Mouse (Mus musculus): Measurements from ENCODE around the gene Rab43. TPM values are rescaled to one million over a fixed set of nuclear protein-coding genes. Genes with fewer than 3 reads are reported as not detected.

The Rab43 gene
- polyA plus RNA-seq, 1 experiment from 2014 or later: 18.6 TPM

DNA sequence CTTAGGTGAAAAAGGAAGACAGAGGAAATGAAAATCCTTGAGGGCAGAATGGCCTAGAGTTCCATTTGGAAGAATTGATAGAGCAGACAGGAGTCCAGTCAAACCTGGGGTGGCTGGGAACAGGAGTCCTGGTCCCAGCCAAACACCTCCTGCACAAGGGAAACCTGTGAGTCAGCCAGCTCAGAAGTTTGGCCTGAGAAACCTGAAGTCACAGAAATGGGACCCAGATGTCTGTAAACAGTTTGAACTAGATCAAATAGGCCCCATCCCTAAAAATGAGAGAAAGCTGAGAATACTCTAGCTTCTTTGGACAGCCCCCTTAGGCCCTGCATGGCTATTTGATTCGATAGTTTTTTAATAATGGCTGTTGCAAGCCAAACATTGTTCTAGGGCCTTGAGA lies 692 bp upstream of the Rab43 start:
- Histone ChIP-seq H3K9me3 (ENCODE audit: control insufficient read depth, low read length) (no peaks in the 10 kb centered on the region), H3K27ac (replicated peaks; ENCODE audit: low read depth, low read length) (peak overlapping the region; percentile 48; the same call in 1 of the 2 replicates), H3K36me3 (ENCODE audit: control insufficient read depth, insufficient read depth, low read length) (peaks cover 28% of the 10 kb centered on the region), H3K4me3 (ENCODE audit: low read depth, low read length) (peak overlapping the region; percentile 75; the same call in 1 of the 2 replicates), H3K4me2 (ENCODE audit: low read depth, low read length) (peak overlapping the region; percentile 91), H3K27me3 (replicated peaks; ENCODE audit: control insufficient read depth, insufficient read depth, low read length) (no peaks in the 10 kb centered on the region), H3K9ac (ENCODE audit: low read depth, low read length) (peak overlapping the region; percentile 79; the same call in 1 of the 2 replicates), H3K4me1 (ENCODE audit: control insufficient read depth, insufficient read depth, low read length) (peaks cover 15% of the 10 kb centered on the region)
- no peak for ATAC-seq (ENCODE audit: low read depth)
- DNase-seq (ENCODE audit: low spot score): no peak
- 59% methylated on average over 1 of the region's 1 CpGs for WGBS

DNA sequence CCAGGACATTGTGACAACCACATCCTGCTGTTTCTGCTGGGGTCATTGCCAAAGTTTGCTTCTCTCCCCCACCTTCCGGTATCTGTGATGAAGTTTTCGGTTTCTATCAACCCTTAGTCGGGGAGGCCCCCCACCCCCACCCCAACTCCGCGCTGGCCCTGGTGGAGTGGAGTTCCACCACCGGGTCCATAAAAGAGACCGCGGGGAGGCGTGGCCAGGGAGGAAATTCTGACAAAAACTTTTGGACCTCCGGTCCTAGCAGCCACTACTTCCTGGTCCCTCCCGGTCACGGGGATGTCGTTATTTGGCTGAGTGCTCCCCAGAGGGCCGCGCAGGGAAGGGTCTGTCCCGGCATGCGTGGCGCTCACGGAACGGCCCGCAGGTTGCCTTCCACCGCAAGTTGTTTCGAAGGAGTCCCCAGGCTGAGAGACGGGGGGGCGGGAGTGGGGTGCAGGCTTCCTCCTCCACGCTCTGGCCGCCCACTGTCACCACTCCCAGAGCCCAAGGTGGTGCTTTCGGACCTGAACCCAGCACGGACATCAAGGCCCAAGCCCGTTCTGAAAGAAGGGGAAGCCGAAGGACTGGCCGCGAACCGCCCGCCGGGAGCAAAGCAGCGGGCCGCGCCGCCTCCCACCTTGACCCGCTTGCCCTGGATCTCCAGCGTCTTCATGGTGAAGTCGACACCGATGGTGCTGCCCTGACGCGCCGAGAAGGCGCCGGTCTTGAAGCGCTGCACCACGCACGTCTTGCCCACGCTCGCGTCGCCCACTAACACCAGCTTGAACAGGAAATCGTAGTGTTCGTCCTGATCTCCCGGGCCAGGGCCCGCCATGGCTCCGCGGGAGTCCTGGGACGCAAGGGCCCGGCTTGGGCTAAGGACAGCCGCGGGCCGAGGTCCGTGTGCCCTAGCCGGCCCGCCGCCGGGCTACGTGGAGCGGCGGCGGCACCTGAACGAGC lies 973 bp downstream of the Rab43 start:
- H3K9ac ChIP-seq (ENCODE audit: low read depth, low read length): peak overlapping the region; percentile 79
- H3K27ac ChIP-seq (replicated peaks; ENCODE audit: low read depth, low read length): peak overlapping the region; percentile 71
- 1% methylated on average over 44 of the region's 77 CpGs for WGBS
- H3K36me3 ChIP-seq (ENCODE audit: control insufficient read depth, insufficient read depth, low read length): peaks cover 14% of the 10 kb centered on the region; the same call in 1 of the 2 replicates
- peaks cover 15% of the 10 kb centered on the region for H3K4me1 ChIP-seq (ENCODE audit: control insufficient read depth, insufficient read depth, low read length)
- H3K9me3 ChIP-seq (ENCODE audit: control insufficient read depth, low read length): no peaks in the 10 kb centered on the region
- H3K4me2 ChIP-seq (ENCODE audit: low read depth, low read length): peak overlapping the region; percentile 91
- DNase-seq (ENCODE audit: low spot score) (peak; percentile 40), ATAC-seq (ENCODE audit: low read depth) (peak; percentile 48)
- peak overlapping the region; percentile 75 for H3K4me3 ChIP-seq (ENCODE audit: low read depth, low read length)
- H3K27me3 ChIP-seq (replicated peaks; ENCODE audit: control insufficient read depth, insufficient read depth, low read length): no peaks in the 10 kb centered on the region

DNA sequence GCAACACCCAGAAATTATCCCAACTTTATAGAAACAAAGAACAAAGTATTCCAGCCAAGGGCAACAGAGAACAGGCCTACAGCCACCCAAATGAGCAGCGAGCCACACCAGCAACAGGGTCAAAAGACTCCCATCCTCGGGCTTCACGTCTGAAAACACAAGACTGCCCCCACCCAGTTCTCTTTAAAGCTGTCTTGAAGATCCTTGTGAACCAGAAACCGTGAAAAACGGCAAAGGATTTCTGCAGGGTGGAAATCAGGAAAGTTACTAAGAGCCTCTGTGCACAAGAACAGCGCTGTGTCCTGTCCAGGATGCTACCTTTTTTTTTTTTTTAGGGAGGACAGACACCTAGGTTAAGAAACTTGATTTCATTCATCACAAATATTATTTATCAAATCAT lies 1.7 kb downstream of the Rab43 start:
- Histone ChIP-seq H3K4me1 (ENCODE audit: control insufficient read depth, insufficient read depth, low read length) (peaks cover 15% of the 10 kb centered on the region), H3K27ac (replicated peaks; ENCODE audit: low read depth, low read length) (no peak overlapping the region), H3K27me3 (replicated peaks; ENCODE audit: control insufficient read depth, insufficient read depth, low read length) (no peaks in the 10 kb centered on the region), H3K4me3 (ENCODE audit: low read depth, low read length) (peak overlapping the region; percentile 75), H3K9me3 (ENCODE audit: control insufficient read depth, low read length) (no peaks in the 10 kb centered on the region), H3K4me2 (ENCODE audit: low read depth, low read length) (peak overlapping the region; percentile 91), H3K36me3 (ENCODE audit: control insufficient read depth, insufficient read depth, low read length) (peaks cover 14% of the 10 kb centered on the region; the same call in 1 of the 2 replicates), H3K9ac (ENCODE audit: low read depth, low read length) (peak overlapping the region; percentile 79)
- 42% methylated on average over 6 of the region's 6 CpGs for WGBS
- ATAC-seq (ENCODE audit: low read depth) (no peak), DNase-seq (ENCODE audit: low spot score) (no peak)

DNA sequence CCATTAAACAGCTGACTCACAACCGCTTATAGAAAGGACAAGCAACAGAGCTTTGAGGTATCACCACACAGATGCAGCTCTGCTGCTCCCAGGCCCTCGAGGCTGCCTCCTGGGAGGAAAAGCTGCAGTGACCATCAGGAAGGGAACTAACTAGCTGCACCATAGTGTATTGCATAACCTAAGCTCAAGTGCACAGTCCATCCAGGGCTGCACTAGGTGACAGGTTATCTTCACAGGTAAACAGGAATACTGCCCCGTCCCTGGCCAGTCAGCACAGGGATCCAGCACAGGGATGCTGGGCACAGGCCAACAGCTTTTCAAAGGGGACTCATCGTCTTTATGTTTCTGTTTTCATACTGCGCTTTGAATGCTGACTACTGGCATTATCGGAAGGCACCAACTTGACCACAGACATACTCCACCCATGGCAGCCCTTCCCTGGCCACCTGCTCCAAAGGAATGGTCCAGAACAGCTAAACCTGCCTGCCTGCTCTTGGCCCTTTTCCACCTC lies 2.3 kb downstream of the Rab43 start:
- Histone ChIP-seq H3K4me2 (ENCODE audit: low read depth, low read length) (peak overlapping the region; percentile 91; the same call in 1 of the 2 replicates), H3K4me3 (ENCODE audit: low read depth, low read length) (peak overlapping the region; percentile 75; the same call in 1 of the 2 replicates), H3K27me3 (replicated peaks; ENCODE audit: control insufficient read depth, insufficient read depth, low read length) (no peaks in the 10 kb centered on the region), H3K27ac (replicated peaks; ENCODE audit: low read depth, low read length) (no peak overlapping the region), H3K4me1 (ENCODE audit: control insufficient read depth, insufficient read depth, low read length) (peaks cover 15% of the 10 kb centered on the region), H3K9ac (ENCODE audit: low read depth, low read length) (no peak overlapping the region), H3K36me3 (ENCODE audit: control insufficient read depth, insufficient read depth, low read length) (peaks cover 11% of the 10 kb centered on the region), H3K9me3 (ENCODE audit: control insufficient read depth, low read length) (no peaks in the 10 kb centered on the region)
- ATAC-seq (ENCODE audit: low read depth): no peak
- WGBS: 78% methylated on average over 6 of the region's 6 CpGs
- no peak for DNase-seq (ENCODE audit: low spot score)

DNA sequence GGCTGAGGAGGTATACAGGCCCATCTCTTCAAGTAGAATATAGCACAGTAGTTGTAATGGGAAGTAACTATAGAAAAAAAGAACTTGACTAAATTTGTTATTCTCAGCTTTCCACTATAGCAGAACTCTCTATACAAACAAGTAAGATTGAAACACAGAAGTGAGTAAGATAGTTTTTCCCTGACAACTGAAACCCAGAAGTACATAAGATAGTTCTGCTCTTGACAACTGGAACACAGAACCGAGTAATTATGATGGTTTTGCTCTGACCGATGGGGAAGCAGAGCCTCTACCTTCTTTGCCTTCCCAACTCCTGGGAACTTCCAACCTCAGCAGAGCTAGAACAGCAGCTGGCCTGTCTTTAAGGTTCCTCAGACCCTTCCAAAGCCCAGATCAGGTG lies 2.8 kb downstream of the Rab43 start:
- Histone ChIP-seq H3K4me3 (ENCODE audit: low read depth, low read length) (no peak overlapping the region), H3K27me3 (replicated peaks; ENCODE audit: control insufficient read depth, insufficient read depth, low read length) (no peaks in the 10 kb centered on the region), H3K9ac (ENCODE audit: low read depth, low read length) (no peak overlapping the region), H3K27ac (replicated peaks; ENCODE audit: low read depth, low read length) (no peak overlapping the region), H3K4me1 (ENCODE audit: control insufficient read depth, insufficient read depth, low read length) (peaks cover 15% of the 10 kb centered on the region), H3K9me3 (ENCODE audit: control insufficient read depth, low read length) (no peaks in the 10 kb centered on the region), H3K4me2 (ENCODE audit: low read depth, low read length) (0 out of 2 replicates have a peak overlapping the region, but pooled peaks have one; percentile 91), H3K36me3 (ENCODE audit: control insufficient read depth, insufficient read depth, low read length) (peaks cover 11% of the 10 kb centered on the region)
- 88% methylated on average over 2 of the region's 2 CpGs for WGBS
- no peak for ATAC-seq (ENCODE audit: low read depth)
- no peak for DNase-seq (ENCODE audit: low spot score)

DNA sequence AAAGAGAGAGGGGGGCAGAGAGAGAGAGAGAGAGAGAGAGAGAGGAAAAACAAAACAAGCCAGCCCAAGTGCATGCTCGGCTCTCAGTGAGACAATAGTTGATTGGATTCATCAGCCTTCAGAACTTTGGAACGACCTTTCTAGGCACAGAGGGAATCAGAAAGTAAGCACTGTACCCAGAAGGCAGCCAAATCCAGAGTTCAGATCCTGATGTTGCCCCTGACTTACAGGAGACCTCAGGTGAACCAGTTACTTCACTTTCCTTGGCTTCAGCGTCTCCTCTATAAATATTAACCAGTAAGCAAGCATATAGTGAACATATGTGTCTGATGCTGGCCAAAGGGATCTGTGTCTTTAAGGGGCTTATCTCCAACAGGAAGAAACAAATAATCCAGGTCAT lies 3.4 kb downstream of the Rab43 start:
- DNase-seq (ENCODE audit: low spot score) (no peak), ATAC-seq (ENCODE audit: low read depth) (no peak)
- Histone ChIP-seq H3K4me2 (ENCODE audit: low read depth, low read length) (no peak overlapping the region), H3K4me3 (ENCODE audit: low read depth, low read length) (no peak overlapping the region), H3K27ac (replicated peaks; ENCODE audit: low read depth, low read length) (no peak overlapping the region), H3K4me1 (ENCODE audit: control insufficient read depth, insufficient read depth, low read length) (peaks cover 15% of the 10 kb centered on the region), H3K27me3 (replicated peaks; ENCODE audit: control insufficient read depth, insufficient read depth, low read length) (no peaks in the 10 kb centered on the region), H3K9ac (ENCODE audit: low read depth, low read length) (no peak overlapping the region), H3K9me3 (ENCODE audit: control insufficient read depth, low read length) (no peaks in the 10 kb centered on the region), H3K36me3 (ENCODE audit: control insufficient read depth, insufficient read depth, low read length) (peaks cover 6% of the 10 kb centered on the region)
- WGBS: 72% methylated on average over 3 of the region's 3 CpGs

DNA sequence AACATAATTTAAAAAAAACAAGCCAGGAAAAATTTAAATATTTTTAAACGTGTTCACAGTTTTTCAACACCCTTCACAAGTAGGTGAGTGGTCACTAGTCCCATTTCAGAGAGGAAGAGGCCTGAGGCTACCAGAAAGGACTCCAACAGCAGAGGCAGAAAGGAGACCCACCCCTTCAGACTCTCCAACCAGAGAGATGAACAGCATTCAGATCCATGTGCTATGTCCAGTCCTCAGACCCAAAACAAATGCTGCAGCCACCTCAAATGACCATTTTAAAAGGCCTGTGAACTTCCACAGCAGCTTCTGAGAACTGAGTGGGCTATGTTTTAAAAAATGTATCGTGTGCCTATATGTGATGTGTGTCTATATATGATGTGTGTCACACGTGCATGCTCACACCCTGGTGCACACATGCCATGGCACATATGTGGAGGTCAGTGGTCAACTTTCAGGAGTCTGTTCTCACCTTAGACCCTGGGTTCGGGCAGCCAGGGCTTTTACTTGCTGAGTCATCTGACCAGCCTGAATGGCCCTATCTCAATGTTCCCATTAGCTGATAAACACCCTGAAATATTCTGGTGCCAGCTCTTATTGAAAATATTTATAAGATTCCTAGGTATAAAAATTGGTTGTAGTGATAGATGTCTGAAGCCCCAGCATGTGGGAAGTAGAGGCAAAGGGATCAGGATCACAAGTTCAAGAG lies 4.1 kb downstream of the Rab43 start:
- Histone ChIP-seq H3K9ac (ENCODE audit: low read depth, low read length) (no peak overlapping the region), H3K27me3 (replicated peaks; ENCODE audit: control insufficient read depth, insufficient read depth, low read length) (no peaks in the 10 kb centered on the region), H3K4me1 (ENCODE audit: control insufficient read depth, insufficient read depth, low read length) (peaks cover 15% of the 10 kb centered on the region), H3K4me3 (ENCODE audit: low read depth, low read length) (no peak overlapping the region), H3K27ac (replicated peaks; ENCODE audit: low read depth, low read length) (no peak overlapping the region), H3K9me3 (ENCODE audit: control insufficient read depth, low read length) (no peaks in the 10 kb centered on the region), H3K4me2 (ENCODE audit: low read depth, low read length) (no peak overlapping the region), H3K36me3 (ENCODE audit: control insufficient read depth, insufficient read depth, low read length) (peaks cover 3% of the 10 kb centered on the region)
- DNase-seq (ENCODE audit: low spot score) (no peak), ATAC-seq (ENCODE audit: low read depth) (no peak)
- WGBS: 81% methylated on average over 4 of the region's 4 CpGs

DNA sequence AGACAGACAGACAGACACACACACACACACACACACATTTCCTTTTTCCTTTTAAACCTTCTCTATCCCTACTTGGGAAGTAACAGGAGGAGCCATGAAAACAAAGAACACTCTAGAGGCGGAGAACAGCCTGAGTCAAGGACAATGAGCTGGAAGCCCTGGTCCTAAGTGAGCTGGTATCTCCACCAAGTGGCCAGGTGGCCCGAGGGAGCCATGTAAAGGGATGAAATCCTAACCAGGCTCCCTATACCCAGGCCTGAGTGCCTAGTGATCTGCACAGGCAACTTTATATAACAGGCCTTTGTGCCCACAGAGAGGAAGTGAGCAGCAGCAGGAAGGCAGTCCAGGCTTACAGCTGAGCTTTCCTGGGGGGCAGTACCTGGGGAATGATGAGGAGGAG lies 5.1 kb downstream of the Rab43 start:
- no peak for DNase-seq (ENCODE audit: low spot score)
- H3K4me1 ChIP-seq (ENCODE audit: control insufficient read depth, insufficient read depth, low read length): peaks cover 9% of the 10 kb centered on the region; the same call in 1 of the 2 replicates
- 53% methylated on average over 2 of the region's 2 CpGs for WGBS
- H3K9me3 ChIP-seq (ENCODE audit: control insufficient read depth, low read length): no peaks in the 10 kb centered on the region
- ATAC-seq (ENCODE audit: low read depth): no peak
- H3K27ac ChIP-seq (replicated peaks; ENCODE audit: low read depth, low read length): no peak overlapping the region
- no peak overlapping the region for H3K9ac ChIP-seq (ENCODE audit: low read depth, low read length)
- H3K4me2 ChIP-seq (ENCODE audit: low read depth, low read length): no peak overlapping the region
- no peak overlapping the region for H3K4me3 ChIP-seq (ENCODE audit: low read depth, low read length)
- no peaks in the 10 kb centered on the region for H3K27me3 ChIP-seq (replicated peaks; ENCODE audit: control insufficient read depth, insufficient read depth, low read length)
- H3K36me3 ChIP-seq (ENCODE audit: control insufficient read depth, insufficient read depth, low read length): peaks cover 3% of the 10 kb centered on the region
